Mouse (Mus musculus): ENCODE measurements around the gene Trim3.

- TF ChIP-seq CTCF (IDR thresholded peaks at IDR 0.05; ENCODE audit: control insufficient read depth, insufficient read depth, low read length): no peak
- TF ChIP-seq POLR2A (IDR thresholded peaks at IDR 0.05; ENCODE audit: borderline replicate concordance, control insufficient read depth, low read depth, low read length): no peak
These were observed 52.2 kb downstream of the Trim3 start, which contains the start of gene Apbb1 for GRCm38 (mm10) chr7:105581094-105581703.

Data from bone marrow, adult 2 months (tissue).